Mouse (Mus musculus) bone marrow macrophage, adult 2 months (primary cell): ENCODE measurements around the gene Gdpd5.

Experiments used
- CTCF ChIP-seq: IDR thresholded peaks from 2 replicates; pipeline ENCODE4 v1.5.1; 2012; ENCODE audit warnings: low read depth, mild to moderate bottlenecking, low read length, moderate library complexity
- POLR2A ChIP-seq: IDR thresholded peaks from 2 replicates; pipeline ENCODE4 v1.6.1; 2012; ENCODE audit warnings: mild to moderate bottlenecking, low read depth, low read length, borderline replicate concordance

DNA sequence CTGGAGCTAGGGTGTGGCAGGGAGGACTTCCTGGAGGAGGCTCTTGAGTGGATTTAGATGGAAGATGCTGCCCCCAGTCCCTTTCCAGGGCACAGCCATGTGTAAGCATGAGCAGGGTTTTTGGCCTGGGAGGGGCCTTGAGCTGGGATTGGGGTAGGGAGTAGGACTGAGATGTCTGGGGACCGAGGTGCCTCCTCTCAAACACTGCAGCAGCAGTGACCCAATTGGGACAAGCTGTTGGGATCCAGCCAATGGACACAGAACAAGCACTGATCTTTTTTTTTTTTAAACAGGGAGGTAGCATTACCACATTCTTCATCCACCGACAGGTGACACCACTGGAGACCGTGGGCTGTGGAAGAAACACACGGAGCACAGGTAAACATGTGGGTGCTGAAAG is 5.6 kb downstream of the Gdpd5 start:
- TF ChIP-seq CTCF (no peak), POLR2A (no peak)
